Mouse (Mus musculus) neutrophil, adult 59 days (primary cell): ENCODE measurements around the gene Cdkn2c. TPM values are rescaled to one million over a fixed set of nuclear protein-coding genes. Genes with fewer than 3 reads are reported as not detected.

Experiments
- total RNA-seq, 2 experiments: library from RNA; stranded (reverse); gene quantifications; 1 replicate in 1 of 2; 2 replicates in 1 of 2; pipeline ENCODE4 v1.2.4; 2023

Gene Cdkn2c
- total RNA-seq, result 10 to 100 TPM; 42.6 to 49.1 TPM

DNA sequence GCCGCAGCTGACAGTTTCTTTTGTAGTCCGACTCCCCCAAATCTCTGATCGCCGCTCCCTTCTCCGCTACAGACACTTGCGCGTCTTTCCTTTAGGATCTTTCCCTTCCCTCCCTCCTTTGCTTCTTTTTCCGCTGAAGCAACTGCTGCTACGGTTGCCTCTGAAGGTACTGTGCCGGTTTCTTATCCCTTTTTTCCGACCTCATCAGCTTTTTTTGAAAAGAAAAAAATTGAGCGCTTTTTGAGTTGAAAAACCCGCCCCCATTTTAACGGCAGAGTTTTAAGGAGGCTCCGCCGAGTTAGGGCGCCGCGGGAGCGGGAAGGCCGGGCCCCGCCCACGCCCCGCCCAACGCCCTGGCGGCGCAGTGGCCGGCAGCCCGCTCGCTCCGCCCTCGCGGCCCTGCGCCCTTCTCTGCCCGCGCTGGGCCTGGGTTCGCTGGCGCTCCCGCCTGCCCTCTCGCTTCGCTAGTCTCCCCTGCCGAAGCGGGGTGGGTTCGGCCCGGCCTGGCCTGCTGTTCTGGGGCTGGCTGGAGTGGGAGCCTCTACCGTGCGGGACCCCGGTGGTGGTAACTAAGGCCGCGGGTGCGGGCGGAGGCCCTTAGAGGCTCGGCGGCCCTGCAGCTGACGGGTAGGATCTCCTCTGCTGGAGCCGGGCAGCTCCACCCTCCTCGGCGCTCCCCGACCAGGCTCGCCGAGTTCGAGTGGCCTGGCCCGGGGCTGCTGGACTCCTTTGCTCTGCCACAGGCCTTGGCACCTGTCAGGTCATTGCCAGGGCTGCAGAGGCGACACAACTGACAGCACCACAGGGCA is at the start of gene Cdkn2c:
TSS of gene Cdkn2c (minus strand) at position 729 of the 809 bp plus-strand sequence.

DNA sequence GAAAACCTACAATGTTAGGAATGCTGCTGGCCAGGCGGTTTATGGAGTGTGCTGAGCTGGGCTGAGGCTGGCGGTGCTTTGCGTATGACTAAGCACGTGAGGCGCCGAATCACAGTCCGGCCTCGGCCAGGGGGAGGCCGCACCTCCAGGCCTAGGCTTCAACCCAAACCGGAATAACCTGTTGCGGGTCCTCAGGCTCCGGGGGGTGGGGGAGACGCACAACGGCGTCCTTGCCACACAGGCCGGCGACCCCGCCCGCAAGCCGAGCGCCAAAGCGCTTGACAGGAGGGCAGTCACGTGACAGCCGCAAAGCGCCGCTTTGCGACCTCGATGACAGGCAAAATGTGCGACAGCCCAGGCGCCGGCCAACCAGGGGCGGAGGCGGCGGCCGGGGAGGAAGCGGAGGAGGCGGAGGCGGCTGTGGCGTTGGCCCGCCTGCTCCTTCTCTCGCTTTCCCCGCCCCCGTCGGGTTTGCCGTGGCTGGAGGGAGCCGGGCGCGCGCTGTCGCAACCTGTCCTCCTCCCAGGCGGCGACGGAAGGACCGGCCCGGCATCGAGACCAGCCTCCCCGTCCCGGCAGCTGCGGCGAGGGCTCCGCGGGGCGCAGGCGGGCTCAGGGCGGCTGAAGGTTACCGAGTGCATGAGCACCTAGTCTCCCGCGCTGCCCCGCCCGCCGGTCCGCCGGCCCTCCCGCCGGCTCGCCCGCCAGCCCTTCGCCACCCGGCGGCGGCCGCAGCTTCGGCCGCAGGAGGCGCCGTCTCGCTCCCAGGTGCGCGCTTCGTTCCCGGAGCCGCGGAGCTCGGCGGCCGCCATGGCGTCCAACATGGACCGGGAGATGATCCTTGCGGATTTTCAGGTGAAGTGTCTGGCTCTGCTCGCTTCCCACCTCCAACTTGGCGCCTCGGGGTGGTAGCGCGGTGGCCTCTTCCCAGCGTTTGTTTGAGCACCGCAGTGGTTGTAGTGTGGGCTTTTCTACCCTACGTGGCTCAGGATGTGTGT is 9.5 kb upstream of the Cdkn2c start, which contains the start of gene Faf1:
TSS of gene Faf1 (plus strand) at position 371 of the 998 bp plus-strand sequence.

Other genes starting within 250 kb of the Cdkn2c start
- 10 to 100 TPM; 55.7 to 58.3 TPM for gene Rnf11, start 182.5 kb downstream of the Cdkn2c start, total RNA-seq
- not detected for gene 4930522H14Rik, start 135.9 kb downstream of the Cdkn2c start, total RNA-seq
- gene Faf1, start 9.4 kb upstream of the Cdkn2c start, total RNA-seq, result 10 to 100 TPM; 20.1 to 22.1 TPM